Mouse (Mus musculus): ENCODE data around the gene Mettl8. TPM values are rescaled to one million over a fixed set of nuclear protein-coding genes. Genes with fewer than 3 reads are reported as not detected.

The Mettl8 gene
- total RNA-seq (2021): 10 to 100 TPM; 15.7 to 16.6 TPM
- long read RNA-seq, experiment 1, transcript Mettl8-204 (10 exons, 2,347 nt): major isoform, 11 of 16 reads
- long read RNA-seq, experiment 1, partial matches to known transcripts: 1 of 16 reads
- long read RNA-seq, experiment 1, other reads (novel, unspliced or antisense): 4 of 16 reads
- long read RNA-seq, experiment 2, transcript Mettl8-204 (10 exons, 2,347 nt): major isoform, 9 of 19 reads
- long read RNA-seq, experiment 2, partial matches to known transcripts: 1 of 19 reads
- long read RNA-seq, experiment 2, other reads (novel, unspliced or antisense): 9 of 19 reads

DNA sequence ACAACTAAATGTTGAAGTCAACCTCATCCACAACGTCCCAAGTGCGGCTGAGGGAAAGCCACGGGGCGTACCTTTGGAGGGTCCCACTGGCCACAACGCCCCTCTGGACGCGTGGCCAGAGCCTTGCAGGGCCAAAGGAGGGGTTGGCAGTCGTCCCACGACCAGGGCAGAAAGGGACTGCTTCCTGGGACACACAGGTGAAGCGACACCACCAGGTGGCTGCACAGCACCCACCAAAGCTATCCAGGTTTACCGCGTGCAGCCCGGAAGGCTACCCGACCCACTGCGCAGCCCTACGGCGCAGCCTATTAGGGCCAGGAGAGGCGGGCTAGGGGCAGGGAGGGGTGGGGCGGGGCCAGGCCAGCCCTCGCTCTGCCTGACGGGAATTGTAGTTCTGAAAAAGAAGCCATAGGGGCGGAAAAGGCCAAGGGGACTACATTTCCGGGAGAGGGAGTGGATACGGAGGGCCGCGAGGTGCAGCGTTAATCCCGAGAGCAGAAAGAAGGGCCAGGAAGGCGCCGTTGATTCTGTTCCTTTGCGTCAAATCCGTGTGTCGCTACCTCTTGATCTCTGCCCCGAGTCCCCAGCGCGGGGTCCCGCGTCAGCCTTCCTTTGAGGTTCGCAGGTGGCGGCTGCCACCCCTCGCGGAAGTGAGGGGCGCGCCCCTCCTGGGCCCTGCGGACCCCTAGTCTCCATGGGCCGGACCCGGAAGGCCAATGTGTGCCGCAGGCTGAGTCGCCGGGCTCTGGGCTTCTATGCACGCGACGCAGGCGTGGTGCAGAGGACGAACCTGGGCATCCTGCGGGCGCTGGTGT lies at the start of gene Mettl8, which contains the start of gene Dcaf17:
Mettl8 (minus strand) TSS at position 284 of the 815 bp plus-strand sequence.
Dcaf17 (plus strand) TSS at position 29 of the 815 bp plus-strand sequence.
- peak; percentile 51 for TF ChIP-seq CTCF (conservative IDR thresholded peaks at IDR 0.05)
- Histone ChIP-seq H3K27ac (peak within 1 kb of the TSS; percentile 95), H3K4me3 (peak within 1 kb of the TSS; percentile 74)
- peak; percentile 89 to 92 for DNase-seq (ENCODE audit: low spot score in 2 of 2)

DNA sequence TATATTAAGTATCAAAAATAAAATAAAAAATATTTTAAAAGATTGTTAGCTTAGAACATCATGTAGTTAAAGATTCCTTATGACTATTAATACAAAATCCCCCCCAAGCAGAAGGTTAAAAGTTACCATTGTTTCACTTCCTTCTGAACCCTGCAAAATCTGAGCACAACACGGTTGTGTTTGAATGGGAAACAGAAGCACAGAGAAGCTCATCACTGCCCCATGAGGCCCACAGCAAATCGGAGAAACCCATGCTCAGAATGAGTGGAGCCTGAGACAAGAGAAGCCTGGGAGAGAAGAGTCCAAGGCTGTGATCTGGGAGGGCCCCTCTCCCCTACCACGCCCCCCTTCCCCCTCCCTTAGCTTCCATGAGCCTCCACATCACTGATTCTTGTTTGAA lies 49.3 kb upstream of the Mettl8 start:
- no peak overlapping the region for H3K4me3 ChIP-seq
- DNase-seq (ENCODE audit: low spot score in 2 of 2): no peak
- H3K27ac ChIP-seq: no peak overlapping the region
- TF ChIP-seq CTCF (conservative IDR thresholded peaks at IDR 0.05): no peak

DNA sequence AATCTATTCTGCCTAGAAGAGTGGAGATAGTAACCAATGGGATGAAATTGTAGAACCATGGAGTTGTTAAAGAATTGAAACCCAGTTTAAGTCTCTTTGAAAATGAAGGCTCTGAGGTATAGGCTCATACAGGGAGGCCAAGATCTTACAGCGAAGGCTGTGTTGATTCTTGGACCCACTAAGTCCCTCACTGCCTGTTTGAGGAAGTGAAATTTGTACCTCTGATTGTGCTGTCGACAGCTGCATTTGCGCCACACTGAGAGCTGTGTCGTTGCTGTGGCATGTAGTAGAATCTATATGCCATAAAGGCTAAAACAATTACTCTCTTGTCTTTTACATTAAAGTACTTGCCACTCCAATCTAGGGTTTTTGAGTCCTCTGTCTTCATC lies 47.9 kb upstream of the Mettl8 start:
- DNase-seq (ENCODE audit: low spot score in 2 of 2): no peak
- no peak for TF ChIP-seq CTCF (conservative IDR thresholded peaks at IDR 0.05)
- Histone ChIP-seq H3K4me3 (no peak overlapping the region), H3K27ac (no peak overlapping the region)

DNA sequence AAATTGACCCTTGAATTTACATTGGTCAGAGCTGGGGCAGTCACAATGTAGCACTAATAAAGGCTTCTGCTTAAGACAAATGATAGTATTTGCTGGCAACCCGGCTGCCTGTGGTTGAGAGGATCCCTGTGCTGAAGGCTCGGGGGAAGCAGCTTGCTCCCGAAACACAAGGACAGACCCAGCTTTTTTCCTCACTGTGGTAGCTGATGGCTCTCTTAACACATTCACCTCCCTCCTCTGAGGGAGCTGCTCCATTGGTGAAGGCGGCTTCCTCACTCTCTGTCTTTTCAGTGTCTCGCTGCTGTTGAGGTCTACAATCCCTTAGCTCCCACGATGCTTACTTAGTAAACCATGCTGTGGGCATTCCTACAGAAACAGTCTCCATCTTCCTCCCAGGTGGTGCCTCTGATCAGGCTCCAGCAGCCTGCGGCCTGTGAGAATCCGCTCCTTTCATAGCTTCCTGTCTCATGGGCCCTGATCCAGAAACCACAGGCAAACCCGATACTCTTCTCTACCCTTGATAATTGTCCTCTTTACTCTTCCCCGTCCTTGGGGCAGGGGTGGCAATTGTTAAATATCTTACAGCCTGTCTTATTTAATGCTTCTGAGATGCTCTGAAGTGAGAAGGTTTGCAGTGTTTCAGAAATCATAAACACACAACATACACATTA lies 47.4 kb upstream of the Mettl8 start:
- no peak for TF ChIP-seq CTCF (conservative IDR thresholded peaks at IDR 0.05)
- Histone ChIP-seq H3K4me3 (no peak overlapping the region), H3K27ac (no peak overlapping the region)
- DNase-seq (ENCODE audit: low spot score in 2 of 2): no peak

DNA sequence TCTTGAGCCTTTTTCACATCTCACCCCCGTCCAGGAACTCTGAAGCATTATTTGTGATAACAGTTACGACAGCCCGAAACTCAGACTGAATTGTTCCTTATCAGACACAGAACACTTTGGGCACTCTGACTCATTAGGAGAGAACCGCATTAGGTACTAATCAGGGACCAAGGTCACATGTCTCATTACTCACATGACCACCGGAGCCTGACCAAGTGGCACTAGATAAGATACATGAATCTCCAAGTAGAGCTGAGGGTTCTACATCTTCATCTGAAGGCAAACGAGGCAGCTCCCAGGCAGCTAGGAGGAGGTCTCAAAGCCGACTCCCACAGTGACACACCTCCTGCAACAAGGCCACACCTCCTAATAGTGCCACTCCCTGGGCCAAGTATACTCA lies 40.8 kb upstream of the Mettl8 start:
- H3K27ac ChIP-seq: no peak overlapping the region
- no peak for TF ChIP-seq CTCF (conservative IDR thresholded peaks at IDR 0.05)
- no peak overlapping the region for H3K4me3 ChIP-seq
- no peak for DNase-seq (ENCODE audit: low spot score in 2 of 2)

DNA sequence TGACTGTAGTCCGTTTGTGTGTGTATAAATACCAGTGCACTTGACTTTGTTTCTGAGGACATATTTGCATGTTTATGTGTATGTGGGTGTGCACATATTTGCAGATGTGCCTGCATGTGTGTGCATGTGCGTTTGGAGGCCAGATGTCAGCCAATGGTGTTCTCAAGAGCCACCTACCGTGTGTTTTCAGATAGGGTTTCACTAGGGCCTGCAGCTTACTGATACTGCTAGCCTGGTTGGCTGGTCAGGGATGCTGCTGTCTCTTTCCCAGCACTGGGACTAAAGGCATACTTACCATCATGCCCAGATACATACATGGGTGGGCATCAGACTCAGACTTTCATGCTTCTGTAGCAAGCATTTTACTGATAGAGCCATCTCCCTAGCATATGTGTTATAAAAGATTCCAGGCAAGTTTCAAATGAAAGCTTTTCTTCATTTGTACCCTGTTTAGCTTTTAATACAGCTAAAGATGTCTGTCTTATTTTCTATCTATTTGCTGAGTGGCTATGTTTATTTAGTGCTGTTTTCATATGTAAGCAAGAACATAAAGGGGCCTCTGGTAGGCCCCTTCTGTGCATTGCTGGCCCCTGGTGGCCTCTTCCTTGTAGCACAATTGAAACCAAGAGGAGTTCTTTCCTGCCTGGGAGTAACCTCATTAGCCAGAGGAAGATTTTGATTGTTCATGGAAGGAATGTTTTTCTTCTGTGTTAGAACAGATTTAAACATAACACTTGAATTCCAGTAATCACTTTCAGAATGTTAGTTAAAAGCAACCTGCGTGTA lies 35.5 kb upstream of the Mettl8 start:
- no peak overlapping the region for H3K27ac ChIP-seq
- no peak overlapping the region for H3K4me3 ChIP-seq
- peak; percentile 71 for TF ChIP-seq CTCF (conservative IDR thresholded peaks at IDR 0.05)
- DNase-seq (ENCODE audit: low spot score in 2 of 2): no peak

DNA sequence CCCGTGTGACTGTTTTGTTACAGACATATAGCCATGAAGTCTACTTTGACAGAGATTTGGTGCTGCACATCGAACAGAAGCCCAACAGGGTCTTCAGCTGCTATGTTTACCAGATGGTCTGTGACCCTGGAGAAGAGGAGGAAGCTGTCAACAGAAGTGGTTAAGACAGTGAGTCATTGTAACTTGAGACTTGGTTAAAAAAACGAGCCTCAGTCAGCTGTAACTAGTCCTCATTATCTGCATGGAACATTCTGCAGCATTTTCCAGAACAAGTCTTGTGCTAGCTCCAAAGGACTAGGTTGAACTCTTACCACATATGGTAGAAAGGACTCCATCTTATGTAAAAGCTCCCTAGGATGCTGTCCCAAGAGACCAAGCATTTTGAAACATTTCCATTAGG lies 34.4 kb upstream of the Mettl8 start:
- no peak for TF ChIP-seq CTCF (conservative IDR thresholded peaks at IDR 0.05)
- DNase-seq (ENCODE audit: low spot score in 2 of 2): no peak
- no peak overlapping the region for H3K27ac ChIP-seq
- no peak overlapping the region for H3K4me3 ChIP-seq

DNA sequence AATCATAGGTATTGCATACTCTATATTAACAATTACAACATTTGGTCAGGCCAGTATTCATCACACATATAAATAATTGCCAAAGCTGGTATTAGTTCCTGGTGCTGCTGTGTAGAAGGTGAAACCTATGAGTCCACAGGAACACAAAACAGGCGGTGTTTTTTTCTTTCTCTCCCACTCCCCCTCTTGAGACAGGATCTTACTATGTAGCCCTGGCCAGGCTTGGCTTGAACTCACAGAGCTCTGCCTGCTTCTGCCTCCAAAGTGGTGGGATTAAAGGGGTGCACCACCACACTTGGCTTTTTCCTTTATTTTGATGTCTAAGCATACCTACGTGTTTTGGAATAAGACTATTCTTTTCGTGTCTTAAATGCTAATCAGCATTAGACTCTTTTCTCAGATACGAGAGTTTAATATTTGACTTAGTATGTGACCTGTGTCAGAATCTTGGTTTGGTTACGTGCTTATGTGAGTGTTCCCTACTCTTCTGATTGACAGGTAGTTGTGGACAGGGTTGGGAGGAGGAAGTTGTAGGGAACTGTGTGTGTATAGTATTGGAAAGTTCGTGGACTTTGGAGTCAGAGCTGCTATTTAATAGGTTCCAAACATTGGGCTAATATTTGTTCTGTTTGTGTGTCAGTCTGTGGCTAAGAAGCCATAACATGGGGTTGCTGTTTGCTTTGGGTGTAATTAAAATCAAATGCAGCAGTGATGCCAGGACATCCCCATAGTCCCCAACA lies 28.2 kb upstream of the Mettl8 start:
- no peak overlapping the region for H3K4me3 ChIP-seq
- H3K27ac ChIP-seq: 0 out of 2 replicates have a peak overlapping the region, but pooled peaks have one; percentile 85
- no peak for DNase-seq (ENCODE audit: low spot score in 2 of 2)
- no peak for TF ChIP-seq CTCF (conservative IDR thresholded peaks at IDR 0.05)

DNA sequence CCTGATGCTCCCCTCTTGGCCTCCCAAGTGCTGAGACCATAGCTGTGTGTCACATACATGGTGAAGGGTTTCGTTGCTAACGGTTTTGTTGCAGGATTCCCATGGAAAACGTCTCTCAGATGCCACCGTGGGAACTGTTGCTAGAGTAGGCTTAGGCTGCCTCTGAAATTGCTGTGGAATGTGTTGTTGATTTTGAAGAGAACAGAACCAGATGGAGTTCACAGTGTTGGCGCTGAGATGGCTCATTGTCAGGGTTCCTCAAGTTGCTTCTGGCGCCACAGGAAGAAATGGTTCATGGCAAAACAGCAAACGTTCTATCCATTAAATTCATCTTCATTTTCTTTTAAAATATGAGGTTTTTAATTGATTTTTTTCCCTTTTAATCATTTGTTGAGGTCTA lies 27.0 kb upstream of the Mettl8 start:
- peak; percentile 44 to 68 for DNase-seq (ENCODE audit: low spot score in 2 of 2)

DNA sequence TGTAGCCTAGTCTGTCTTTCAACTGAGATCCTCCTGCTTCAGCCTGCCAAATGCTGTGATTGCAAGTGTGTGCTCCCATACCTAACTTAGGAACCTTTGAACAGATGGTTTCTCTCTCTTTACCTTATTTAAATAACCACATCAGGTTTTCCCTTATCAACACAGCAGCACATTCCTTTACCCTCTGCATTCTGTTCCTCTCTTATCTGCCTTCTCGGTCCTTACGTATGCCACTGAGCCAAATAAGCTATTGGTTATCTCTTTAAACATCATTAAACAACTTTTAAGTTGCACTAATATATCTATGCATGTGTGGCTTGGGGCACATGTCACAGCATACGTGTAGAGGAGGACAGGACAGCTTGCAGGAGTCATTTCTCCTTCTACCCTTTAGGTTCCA lies 18.4 kb upstream of the Mettl8 start:
- no peak overlapping the region for H3K27ac ChIP-seq
- no peak for DNase-seq (ENCODE audit: low spot score in 2 of 2)
- no peak overlapping the region for H3K4me3 ChIP-seq
- no peak for TF ChIP-seq CTCF (conservative IDR thresholded peaks at IDR 0.05)

More for the DNA sequence above, 27.0 kb upstream of the Mettl8 start:
- TF ChIP-seq CTCF (conservative IDR thresholded peaks at IDR 0.05): no peak
- no peak overlapping the region for H3K4me3 ChIP-seq
- peak overlapping the region; percentile 85 for H3K27ac ChIP-seq

DNA sequence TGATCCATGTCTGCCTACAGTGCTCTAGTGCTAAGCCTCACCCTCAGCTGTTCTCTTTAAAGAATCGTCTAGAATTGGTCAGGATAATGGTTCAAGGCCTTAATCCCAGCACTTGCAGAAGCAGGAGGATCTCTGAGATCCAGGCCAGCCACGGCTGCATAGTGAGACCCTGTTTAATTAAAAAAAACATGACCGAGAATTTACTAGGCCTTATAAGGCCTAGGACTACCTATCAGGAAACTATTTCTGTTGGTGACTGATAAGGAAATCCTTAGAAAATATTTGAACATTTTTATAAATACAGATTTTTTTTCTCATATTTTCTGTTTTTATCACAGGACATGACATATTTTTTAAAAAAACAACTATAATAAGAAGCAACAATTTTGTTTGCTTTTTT lies 17.9 kb upstream of the Mettl8 start:
- TF ChIP-seq CTCF (conservative IDR thresholded peaks at IDR 0.05): no peak
- Histone ChIP-seq H3K27ac (no peak overlapping the region), H3K4me3 (no peak overlapping the region)
- no peak for DNase-seq (ENCODE audit: low spot score in 2 of 2)

DNA sequence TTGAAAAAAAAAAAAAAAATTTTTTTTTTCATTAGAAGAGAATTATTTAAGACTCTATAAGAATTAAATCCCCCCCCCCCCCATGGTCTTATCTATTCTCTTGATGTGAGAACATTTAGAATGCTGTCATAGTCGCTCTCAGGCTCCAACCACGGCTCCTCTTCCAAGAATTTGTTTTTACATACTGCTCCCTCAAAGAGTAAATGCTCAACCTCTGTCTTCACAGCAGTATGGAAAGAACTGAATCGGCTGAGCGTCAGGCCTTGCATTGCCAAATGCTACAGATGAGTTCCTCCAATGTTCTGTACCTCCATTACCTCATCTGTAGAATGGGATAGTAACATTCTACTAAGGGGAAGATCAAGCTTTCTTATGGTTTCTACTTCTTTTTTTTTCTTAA lies 16.2 kb upstream of the Mettl8 start:
- no peak for TF ChIP-seq CTCF (conservative IDR thresholded peaks at IDR 0.05)

More for the DNA sequence above, 16.2 kb upstream of the Mettl8 start:
- H3K27ac ChIP-seq: no peak overlapping the region
- H3K4me3 ChIP-seq: no peak overlapping the region
- DNase-seq (ENCODE audit: low spot score in 2 of 2): no peak
